14 mouse cellular contexts compared by ENCODE assay signal in the genomic region with DNA sequence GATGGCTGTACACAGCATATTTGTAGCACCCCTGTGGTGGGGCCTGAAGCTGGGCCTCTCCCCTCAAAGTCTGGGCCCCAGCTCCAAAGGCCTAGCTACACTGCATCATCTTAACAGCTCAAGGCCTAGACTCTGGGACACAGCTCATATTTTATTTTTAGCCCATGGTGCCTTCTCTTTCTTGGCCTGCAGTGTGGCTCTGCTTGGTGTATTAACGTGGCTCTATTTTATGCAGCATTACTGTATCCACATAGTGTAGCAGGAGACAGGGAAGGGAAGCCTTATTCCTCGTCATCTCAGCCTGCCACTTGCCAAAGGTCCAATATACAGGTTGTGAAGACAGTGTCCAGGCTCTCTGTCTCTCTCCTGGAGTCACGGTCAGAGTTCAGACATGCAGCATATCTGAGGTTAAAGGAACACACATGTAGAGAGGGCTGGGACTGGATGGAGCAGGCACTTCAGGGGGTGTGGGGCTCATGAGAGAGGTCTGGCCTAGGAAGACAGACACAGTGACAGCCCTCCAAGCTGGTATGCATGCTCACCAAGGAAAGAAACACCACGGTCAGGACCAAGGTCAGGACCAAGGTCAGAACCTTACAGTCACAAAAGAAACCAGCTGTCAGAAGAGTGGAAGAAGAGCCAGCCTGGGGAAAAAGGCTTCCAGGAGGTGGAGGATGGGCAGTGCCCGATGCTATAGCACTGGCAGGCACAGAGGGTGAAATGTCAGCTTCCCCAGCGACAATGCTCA. TPM values are rescaled to one million over a fixed set of nuclear protein-coding genes. Genes with fewer than 3 reads are reported as not detected.
DNase-seq lines count a peak whose midpoint lies in the region; ATAC-seq and TF ChIP-seq lines count a peak whose summit lies in the region.
"Had no signal": no experiment of that assay in that cellular context is flagged by ENCODE, and none has a peak within 500 bp of the region (broad histone marks: within the 10 kb centered on the region; RNA-seq: fewer than 3 reads in every experiment).

No protein-coding gene starts in this region.

- 73% methylated on average over 6 of the region's 6 CpGs for WGBS in intestine, embryonic 14.5 days
- 67% methylated on average over 6 of the region's 6 CpGs for WGBS in intestine, postnatal 0 days
- 69% methylated on average over 6 of the region's 6 CpGs for WGBS in intestine, embryonic 15.5 days

- peak overlapping the region; percentile 1; the same call in 1 of the 2 replicates for H3K27ac ChIP-seq in intestine, embryonic 14.5 days (ENCODE audit: low read depth)
- H3K27ac ChIP-seq in intestine, postnatal 0 days (ENCODE audit: low read depth, low read length) = no peak overlapping the region
- H3K27ac ChIP-seq in intestine, embryonic 15.5 days = peak overlapping the region; percentile 10
- H3K27ac ChIP-seq: hindbrain, embryonic 15.5 days had no signal

- H3K9ac ChIP-seq in intestine, embryonic 14.5 days (ENCODE audit: low read length) = no peak overlapping the region
- H3K9ac ChIP-seq in intestine, postnatal 0 days (ENCODE audit: low read depth, low read length) = no peak overlapping the region
- no peak overlapping the region for H3K9ac ChIP-seq in intestine, embryonic 15.5 days
- H3K9ac ChIP-seq: hindbrain, embryonic 15.5 days had no signal

- intact Hi-C loops in gastrocnemius, postnatal 36 days (cut with DNase I) = no loop called here

- H3K36me3 ChIP-seq in intestine, embryonic 14.5 days (ENCODE audit: control insufficient read depth, insufficient read depth, low read length) = no peaks in the 10 kb centered on the region
- peaks cover 15% of the 10 kb centered on the region; the same call in 1 of the 2 replicates for H3K36me3 ChIP-seq in intestine, postnatal 0 days (ENCODE audit: control insufficient read depth, insufficient read depth)
- no peaks in the 10 kb centered on the region for H3K36me3 ChIP-seq in intestine, embryonic 15.5 days

- peaks cover 22% of the 10 kb centered on the region; the same call in 1 of the 2 replicates for H3K4me1 ChIP-seq in intestine, embryonic 14.5 days (replicated peaks; ENCODE audit: control insufficient read depth, insufficient read depth, low read length)
- no peaks in the 10 kb centered on the region for H3K4me1 ChIP-seq in intestine, postnatal 0 days (replicated peaks; ENCODE audit: control insufficient read depth, insufficient read depth, low read length)
- peaks cover 16% of the 10 kb centered on the region for H3K4me1 ChIP-seq in intestine, embryonic 15.5 days (replicated peaks)

- no peaks in the 10 kb centered on the region for H3K9me3 ChIP-seq in intestine, embryonic 14.5 days (ENCODE audit: control insufficient read depth, low read length)
- no peaks in the 10 kb centered on the region for H3K9me3 ChIP-seq in intestine, postnatal 0 days (ENCODE audit: control insufficient read depth)
- no peaks in the 10 kb centered on the region for H3K9me3 ChIP-seq in intestine, embryonic 15.5 days
- H3K9me3 ChIP-seq: G1E; hindbrain, embryonic 15.5 days had no signal

- peak; percentile 56 for DNase-seq in gastrocnemius, adult 18-20 months (ENCODE audit: low spot score)
- DNase-seq in gastrocnemius, postnatal 36 days = no peak
- no peak for DNase-seq in intestine, embryonic 14.5 days (ENCODE audit: low spot score)
- peak; percentile 78 for DNase-seq in adrenal gland, adult 2 months
- DNase-seq in left cerebral cortex, adult 8-10 months (ENCODE audit: low spot score in 2 of 2) = no peak
- no peak for DNase-seq in ovary, postnatal 14 days (ENCODE audit: low spot score)
- DNase-seq: kidney, postnatal 4 days; retina, postnatal 1 day had no signal

- no peak for TF ChIP-seq CTCF in intestine, postnatal 0 days (IDR thresholded peaks at IDR 0.05; ENCODE audit: low read depth)

- H3K27me3 ChIP-seq in intestine, embryonic 14.5 days (replicated peaks; ENCODE audit: control insufficient read depth, insufficient read depth, low read length) = no peaks in the 10 kb centered on the region
- H3K27me3 ChIP-seq in intestine, postnatal 0 days (replicated peaks; ENCODE audit: control insufficient read depth, insufficient read depth, low read length) = no peaks in the 10 kb centered on the region
- no peaks in the 10 kb centered on the region for H3K27me3 ChIP-seq in intestine, embryonic 15.5 days (replicated peaks)
- H3K27me3 ChIP-seq: hindbrain, embryonic 15.5 days had no signal

- ATAC-seq in intestine, embryonic 14.5 days (replicated peaks; ENCODE audit: low FRiP score, low TSS enrichment, low read depth) = no peak
- no peak for ATAC-seq in intestine, postnatal 0 days
- no peak for ATAC-seq in intestine, embryonic 15.5 days
- ATAC-seq: activated CD4-positive, CD25-positive, alpha-beta regulatory T cell, adult 4 months had no signal

- H3K4me3 ChIP-seq in intestine, embryonic 14.5 days (ENCODE audit: low read depth, low read length) = no peak overlapping the region
- H3K4me3 ChIP-seq in intestine, postnatal 0 days (ENCODE audit: low read depth, low read length) = no peak overlapping the region
- no peak overlapping the region for H3K4me3 ChIP-seq in intestine, embryonic 15.5 days (replicated peaks)
- H3K4me3 ChIP-seq: hindbrain, embryonic 15.5 days; myocyte had no signal

- no peak overlapping the region for H3K4me2 ChIP-seq in intestine, embryonic 14.5 days (ENCODE audit: low read length)
- no peak overlapping the region for H3K4me2 ChIP-seq in intestine, postnatal 0 days (replicated peaks; ENCODE audit: low read depth)
- H3K4me2 ChIP-seq in intestine, embryonic 15.5 days (replicated peaks) = no peak overlapping the region
- H3K4me2 ChIP-seq: hindbrain, embryonic 15.5 days had no signal

RNA-seq across cellular contexts. Expression of gene Angptl2, which starts 52.7 kb away (rescaled TPM):
- total RNA-seq in gastrocnemius, adult 18-20 months (2021) = 10 to 100 TPM; 29.6 to 48.6 TPM
- total RNA-seq in gastrocnemius, postnatal 36 days (2021) = 10 to 100 TPM; 44.0 to 49.7 TPM
- 38.7 and 41.0 TPM in 2 replicates for polyA plus RNA-seq in intestine, embryonic 14.5 days (2014; fragmentation: Nextera tagmentation; extraction: Ambion mirVana)
- polyA plus RNA-seq in intestine, postnatal 0 days (2015; fragmentation: Nextera tagmentation; extraction: Ambion mirVana) = 24.2 and 25.5 TPM in 2 replicates
- total RNA-seq in adrenal gland, adult 2 months (2021) = 10 to 100 TPM; 24.0 to 48.3 TPM
- 32.5 and 35.7 TPM in 2 replicates for polyA plus RNA-seq in adrenal gland, adult 2 months (2012; rRNA removed)
- 36.8 and 38.5 TPM in 2 replicates for polyA plus RNA-seq in intestine, embryonic 15.5 days (2015; fragmentation: Nextera tagmentation; extraction: Ambion mirVana)
- total RNA-seq in left cerebral cortex, adult 8-10 months (2022) = 1 to 10 TPM; 4.0 to 4.7 (median 4.3) TPM
- polyA plus RNA-seq: G1E had no signal

Comparison
In these comparisons a context has a peak if more than half of its experiments do, and no peak if none do; other contexts are left out.
1. DNase-seq: peak in gastrocnemius, adult 18-20 months (single experiment) and adrenal gland, adult 2 months (single experiment); none in gastrocnemius, postnatal 36 days (0 of 2), intestine, embryonic 14.5 days (single experiment), left cerebral cortex, adult 8-10 months (0 of 2) and ovary, postnatal 14 days (single experiment).
2. RNA of gene Angptl2, which starts 52.7 kb away (total RNA-seq): 44.0 to 49.7 TPM in gastrocnemius, postnatal 36 days, 29.6 to 48.6 TPM in gastrocnemius, adult 18-20 months and 24.0 to 48.3 TPM in adrenal gland, adult 2 months; 4.0 to 4.7 TPM in left cerebral cortex, adult 8-10 months; every median in the first group is over 4 times any median in the second.